Mouse (Mus musculus) small intestine, adult 10 weeks (tissue): Measurements from ENCODE around the gene Arhgap21. TPM values are rescaled to one million over a fixed set of nuclear protein-coding genes. Genes with fewer than 3 reads are reported as not detected.

Source experiments
- polyA plus RNA-seq: library from polyadenylated mRNA; stranded (reverse); fragments of 350-450 nt; fragmentation: Illumina TruSeq; extraction: RNeasy Lipid Tissue Mini Kit (QIAGEN cat#74804); gene quantifications from one replicate; pipeline ENCODE4 v1.2.3, GENCODE M21; 2014; ENCODE audit warnings: low replicate concordance

The Arhgap21 gene
- polyA plus RNA-seq = 38.9 TPM

GRCm38 (mm10) chr2:20968441-20969200, at the start of gene Arhgap21:
TSS of gene Arhgap21 (minus strand) at chr2:20968881.

Other genes starting within 250 kb of the Arhgap21 start
- gene Enkur, start 236.5 kb upstream of the Arhgap21 start, polyA plus RNA-seq = 3.7 TPM
- 12.1 TPM for gene Thnsl1, start 236.8 kb upstream of the Arhgap21 start, polyA plus RNA-seq